Mouse (Mus musculus) splenic B cell, adult 2 months (primary cell): ENCODE data around the gene Hist2h3c1.
"Not testable (repeated sequence)": the region's sequence is repeated elsewhere in the genome, so short reads cannot be mapped to it uniquely, and the experiment has no call there.

Experiments
- DNase-seq: peaks from one replicate; pipeline ENCODE4 v3.0.0-alpha.2; 2011; ENCODE audit warnings: low read depth, low spot score
- H3K27me3 ChIP-seq: 2 replicates; pipeline ENCODE4 v1.6.1; 2012; ENCODE audit warnings: mild to moderate bottlenecking, low read length, moderate library complexity, mixed read lengths; ENCODE audit not compliant: control insufficient read depth, poor library complexity, insufficient read depth, severe bottlenecking
- H3K36me3 ChIP-seq: 2 replicates; pipeline ENCODE4 v1.6.1; 2012; ENCODE audit warnings: mild to moderate bottlenecking, low read length, moderate library complexity, mixed read lengths; ENCODE audit not compliant: control insufficient read depth, poor library complexity, insufficient read depth, severe bottlenecking

The Hist2h3c1 gene

DNA sequence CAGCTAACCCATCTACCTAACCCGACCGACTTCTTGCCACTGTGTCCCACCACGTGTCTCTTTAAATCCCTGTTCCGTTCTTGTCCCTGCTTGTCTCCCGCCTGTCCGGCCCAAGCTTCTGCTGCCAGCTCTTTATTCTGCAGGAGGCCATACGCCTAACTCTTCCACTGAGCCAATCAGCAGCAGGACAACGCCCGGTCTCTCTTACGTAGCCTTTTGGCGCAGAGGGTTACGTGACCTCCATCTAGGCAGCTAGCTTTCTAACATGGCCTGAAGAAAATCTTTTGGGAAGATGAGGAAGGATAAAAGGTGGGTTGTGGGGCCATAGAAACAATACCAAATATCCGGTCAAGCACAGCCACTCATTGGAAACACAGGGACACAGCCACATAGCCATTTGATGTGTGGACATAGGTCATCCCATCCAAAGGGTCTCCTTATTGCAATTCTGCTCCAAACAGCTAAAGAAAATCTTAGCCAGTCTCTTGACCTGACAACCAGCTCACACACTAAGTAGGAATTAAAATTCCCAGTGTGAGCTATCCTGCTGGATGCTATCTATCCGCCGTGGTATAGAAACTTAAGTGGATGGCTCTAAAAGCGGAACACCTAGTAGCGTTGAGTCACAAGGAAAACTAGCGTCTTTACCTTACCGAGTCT is 15.9 kb downstream of the Hist2h3c1 start:
- Histone ChIP-seq H3K36me3 (no peaks in the 10 kb centered on the region), H3K27me3 (no peaks in the 10 kb centered on the region)
- peak; percentile 85 for DNase-seq

GRCm38 (mm10) chr3:96262979-96263550 is 16.6 kb downstream of the Hist2h3c1 start, which contains the start of gene Hist2h4:
Gene Hist2h4, minus strand, starts transcription at chr3:96263311.
- peak; percentile 95 for DNase-seq
- no peaks in the 10 kb centered on the region for H3K27me3 ChIP-seq
- no peaks in the 10 kb centered on the region for H3K36me3 ChIP-seq

DNA sequence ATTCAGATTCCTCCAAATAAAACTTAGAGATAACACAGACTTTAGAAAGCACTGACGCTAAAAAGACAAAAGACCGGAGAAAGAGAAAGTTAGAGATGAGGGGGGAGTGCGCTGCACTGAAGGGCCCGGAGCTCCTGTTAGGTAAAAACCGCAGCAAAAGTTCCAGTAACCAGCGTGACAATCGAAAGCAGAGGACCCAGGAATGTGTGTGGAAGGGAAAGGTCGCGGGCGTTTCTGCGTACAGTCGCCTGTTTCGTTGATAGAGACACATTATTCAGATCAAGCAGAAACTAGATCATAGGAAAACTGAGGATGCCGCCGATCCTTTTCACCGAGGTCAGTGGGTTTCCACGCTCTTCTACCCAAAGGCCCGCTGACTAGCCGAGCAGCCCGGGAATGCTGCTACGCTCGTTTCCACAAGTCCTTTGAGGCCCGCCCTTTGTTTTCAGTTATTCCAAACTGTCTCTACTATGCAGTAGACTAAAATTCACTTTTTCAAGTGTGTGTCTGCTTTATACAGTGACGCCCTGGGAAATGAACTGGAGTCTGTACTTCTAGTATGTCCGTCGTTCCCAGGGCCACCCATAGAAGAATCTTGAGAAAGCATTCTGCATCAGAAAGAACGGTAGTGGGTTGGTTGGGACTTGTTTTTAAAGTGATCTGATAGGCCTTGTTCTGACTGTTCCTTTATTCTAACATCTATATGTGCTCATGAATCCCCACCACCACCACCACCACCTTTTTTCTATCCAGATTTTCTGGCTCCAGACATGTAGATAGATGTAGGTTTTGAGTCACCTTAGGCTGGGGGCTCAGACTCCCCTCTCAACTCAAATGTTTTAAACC is 17.3 kb downstream of the Hist2h3c1 start:
- peak; percentile 39 for DNase-seq
- H3K36me3 ChIP-seq, result no peaks in the 10 kb centered on the region

GRCm38 (mm10) chr3:96264404-96264949 is 18.0 kb downstream of the Hist2h3c1 start:
- DNase-seq, result peak; percentile 18
- H3K36me3 ChIP-seq, result no peaks in the 10 kb centered on the region
- no peaks in the 10 kb centered on the region for H3K27me3 ChIP-seq

More for the DNA sequence above, 17.3 kb downstream of the Hist2h3c1 start:
- no peaks in the 10 kb centered on the region for H3K27me3 ChIP-seq

DNA sequence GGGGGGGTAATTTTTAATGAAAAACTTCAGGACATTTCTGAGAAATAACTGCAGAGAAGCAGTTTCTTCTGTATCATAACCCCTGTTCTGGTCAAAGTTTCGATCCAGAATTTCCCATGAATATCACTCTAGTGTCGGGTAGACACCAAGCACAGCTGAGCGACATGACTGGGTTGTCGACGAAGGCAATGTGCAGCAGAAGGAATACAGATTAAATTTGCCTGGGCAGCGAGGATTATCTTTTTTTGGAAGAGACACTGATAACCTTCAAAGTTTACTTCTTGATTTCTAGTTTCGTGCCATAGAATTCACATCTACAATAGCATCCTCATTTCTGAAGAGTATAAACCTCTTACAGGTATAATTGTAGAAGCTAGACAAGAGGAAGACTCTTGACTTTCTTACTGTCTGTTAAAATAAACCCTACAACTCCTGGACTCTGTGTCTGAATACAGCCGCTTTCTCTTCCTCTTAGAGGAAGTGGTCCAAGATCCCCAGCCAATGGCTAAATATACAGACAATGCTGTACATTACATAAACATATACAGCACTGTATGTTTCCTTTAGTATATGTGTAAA is 19.7 kb downstream of the Hist2h3c1 start:
- H3K27me3 ChIP-seq, result no peaks in the 10 kb centered on the region
- no peak for DNase-seq
- no peaks in the 10 kb centered on the region for H3K36me3 ChIP-seq

GRCm38 (mm10) chr3:96267541-96267940 is 21.1 kb downstream of the Hist2h3c1 start:
- DNase-seq, result no peak
- no peaks in the 10 kb centered on the region for H3K27me3 ChIP-seq
- H3K36me3 ChIP-seq, result no peaks in the 10 kb centered on the region

DNA sequence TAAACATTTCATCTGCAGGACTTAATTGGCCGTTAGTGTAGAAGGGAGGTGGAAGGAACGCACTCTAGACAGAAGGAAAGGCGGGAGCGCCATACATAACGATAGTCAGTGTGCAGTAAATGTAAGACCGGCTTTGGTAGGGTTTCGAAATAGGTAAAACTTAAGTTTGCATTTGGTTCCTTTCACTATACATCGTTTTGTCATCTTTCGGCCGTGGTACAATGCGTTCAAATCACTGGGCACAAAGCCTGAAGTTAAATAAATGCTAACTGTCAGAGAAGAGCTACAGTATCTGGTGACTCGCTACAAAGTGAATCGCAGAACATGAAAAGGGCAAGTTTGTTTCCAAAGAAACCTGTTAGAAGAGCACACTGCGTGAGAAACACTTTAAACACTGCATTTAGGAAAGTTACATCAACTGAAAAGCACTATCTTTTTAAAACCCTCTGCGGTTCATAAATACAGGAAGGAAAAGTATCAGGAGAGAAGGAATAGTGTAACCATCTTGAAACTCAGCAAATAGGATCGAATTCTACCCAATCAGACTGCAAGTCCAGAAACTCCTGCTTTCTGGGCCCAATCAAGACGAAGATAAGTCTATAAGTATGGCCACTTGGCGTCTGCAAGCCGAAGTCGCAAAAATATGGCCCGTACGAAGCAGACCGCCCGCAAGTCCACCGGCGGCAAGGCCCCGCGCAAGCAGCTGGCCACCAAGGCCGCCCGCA is 21.7 kb downstream of the Hist2h3c1 start, which contains the start of gene Hist2h3b:
Gene Hist2h3b (plus strand): TSS at position 604 of the 725 bp plus-strand sequence.
- DNase-seq, result peak; percentile 89
- H3K36me3 ChIP-seq, result no peaks in the 10 kb centered on the region
- H3K27me3 ChIP-seq, result no peaks in the 10 kb centered on the region

GRCm38 (mm10) chr3:96268776-96269378 is 22.4 kb downstream of the Hist2h3c1 start:
- not testable (repeated sequence) for DNase-seq, H3K27me3 ChIP-seq

GRCm38 (mm10) chr3:96269511-96270474 is 23.3 kb downstream of the Hist2h3c1 start, which contains the start of gene Hist2h2bb:
Gene Hist2h2bb, plus strand, starts transcription at chr3:96269752.
- Histone ChIP-seq H3K27me3 (no peaks in the 10 kb centered on the region), H3K36me3 (no peaks in the 10 kb centered on the region)
- DNase-seq, result peak; percentile 98

More at GRCm38 (mm10) chr3:96268776-96269378, 22.4 kb downstream of the Hist2h3c1 start:
- H3K36me3 ChIP-seq, result not testable (repeated sequence)

GRCm38 (mm10) chr3:96273591-96274465 is 27.3 kb downstream of the Hist2h3c1 start:
- H3K27me3 ChIP-seq, result no peaks in the 10 kb centered on the region
- H3K36me3 ChIP-seq, result no peaks in the 10 kb centered on the region
- DNase-seq, result peak; percentile 21

- no peaks in the 10 kb centered on the region for H3K36me3 ChIP-seq
- DNase-seq, result peak; percentile 78
- no peaks in the 10 kb centered on the region for H3K27me3 ChIP-seq
These were observed 30.9 kb downstream of the Hist2h3c1 start for GRCm38 (mm10) chr3:96277428-96277799.
